ENCODE assay signal across 11 mouse cellular contexts in genomic region chr10:9053371-9053770, GRCm38 (mm10).
DNase-seq lines count a peak whose midpoint lies in the region; ATAC-seq and TF ChIP-seq lines count a peak whose summit lies in the region.
"Had no signal": no experiment of that assay in that cellular context is flagged by ENCODE, and none has a peak within 500 bp of the region (broad histone marks: within the 10 kb centered on the region; RNA-seq: fewer than 3 reads in every experiment).

No protein-coding gene starts in this region.

- DNase-seq in kidney, adult 9 months: peak; percentile 30
- DNase-seq in kidney, adult 8-10 months: no peak
- DNase-seq in CH12.LX (ENCODE audit: extremely low read depth): peak; percentile 28
- DNase-seq in NIH3T3 (ENCODE audit: low read depth): peak; percentile 61
- no peak for DNase-seq in testis, postnatal 14 days (ENCODE audit: low spot score)
- DNase-seq in thymus, adult 18-20 months: no peak
- DNase-seq in frontal cortex, postnatal 10 days (ENCODE audit: low spot score in 2 of 2): no peak
- DNase-seq: heart, postnatal 36 days; thymus, postnatal 25 days had no signal

- H3K4me2 ChIP-seq in CH12.LX (ENCODE audit: insufficient read depth, low read depth, poor library complexity, severe bottlenecking): no peak overlapping the region
- H3K4me2 ChIP-seq in hindbrain, embryonic 16.5 days (ENCODE audit: low read length): no peak overlapping the region
- H3K4me2 ChIP-seq: midbrain, embryonic 12.5 days had no signal

- H3K27me3 ChIP-seq in CH12.LX (replicated peaks): no peaks in the 10 kb centered on the region
- no peaks in the 10 kb centered on the region for H3K27me3 ChIP-seq in hindbrain, embryonic 16.5 days (replicated peaks; ENCODE audit: control insufficient read depth, insufficient read depth, low read length)
- H3K27me3 ChIP-seq: midbrain, embryonic 12.5 days had no signal

- no peaks in the 10 kb centered on the region for H3K79me2 ChIP-seq in CH12.LX (replicated peaks; ENCODE audit: control insufficient read depth, extremely low read depth, insufficient read depth, poor library complexity, severe bottlenecking)

- dilution Hi-C loops in CH12.LX (cut with MboI; ENCODE audit: extremely low pct_ligation_motif_present, extremely low pct_unique_long_range_greater_than_20kb, low sequenced_read_pairs): no loop called here

- no peak overlapping the region for H3K9ac ChIP-seq in CH12.LX (ENCODE audit: insufficient read depth, low read depth)
- H3K9ac ChIP-seq in hindbrain, embryonic 16.5 days (ENCODE audit: low read depth, low read length): no peak overlapping the region
- H3K9ac ChIP-seq: midbrain, embryonic 12.5 days had no signal

- no peak for TF ChIP-seq EP300 in CH12.LX (IDR thresholded peaks at IDR 0.05; ENCODE audit: low read length)

- peak; percentile 80 for ATAC-seq in hindbrain, embryonic 16.5 days

- 41% methylated on average over 4 of the region's 4 CpGs for WGBS in hindbrain, embryonic 16.5 days

- no peaks in the 10 kb centered on the region for H3K9me3 ChIP-seq in CH12.LX (replicated peaks; ENCODE audit: low read length)
- H3K9me3 ChIP-seq in hindbrain, embryonic 16.5 days (ENCODE audit: control insufficient read depth, low read length): no peaks in the 10 kb centered on the region
- H3K9me3 ChIP-seq: midbrain, embryonic 12.5 days had no signal

- no peaks in the 10 kb centered on the region for H3K4me1 ChIP-seq in CH12.LX (ENCODE audit: control insufficient read depth in 1 of 2, insufficient read depth in 2 of 2)
- no peaks in the 10 kb centered on the region for H3K4me1 ChIP-seq in hindbrain, embryonic 16.5 days (ENCODE audit: control insufficient read depth, insufficient read depth, low read depth, low read length)

- in situ Hi-C loops in CH12.LX (cut with MboI; ENCODE audit: low pct_ligation_motif_present, low pct_unique_long_range_greater_than_20kb, low sequenced_read_pairs): no loop called here

- no peak overlapping the region for H3K27ac ChIP-seq in CH12.LX (ENCODE audit: insufficient read depth, low read depth)
- no peak overlapping the region for H3K27ac ChIP-seq in hindbrain, embryonic 16.5 days (ENCODE audit: low read depth, low read length)
- H3K27ac ChIP-seq: midbrain, embryonic 12.5 days had no signal

- TF ChIP-seq POLR2A in CH12.LX (IDR thresholded peaks at IDR 0.05; ENCODE audit: low read depth, low read length): no peak

- peak; percentile 61 for TF ChIP-seq RAD21 in CH12.LX (IDR thresholded peaks at IDR 0.05; ENCODE audit: low read depth, low read length)

- TF ChIP-seq CTCF in CH12.LX (conservative IDR thresholded peaks at IDR 0.05 in 1 of 2, IDR thresholded peaks at IDR 0.05 in 1 of 2; ENCODE audit: low read depth in 2 of 2, low read length in 2 of 2): peak in 1 of 2 experiments; percentile 67; a peak in 2 of 4 replicates

- H3K36me3 ChIP-seq in CH12.LX (replicated peaks in 1 of 2; ENCODE audit: control insufficient read depth in 1 of 2, insufficient read depth in 1 of 2, low read length in 1 of 2): no peaks in the 10 kb centered on the region
- no peaks in the 10 kb centered on the region for H3K36me3 ChIP-seq in hindbrain, embryonic 16.5 days (ENCODE audit: control insufficient read depth, insufficient read depth, low read length)
- H3K36me3 ChIP-seq: midbrain, embryonic 12.5 days had no signal

- H3K4me3 ChIP-seq in CH12.LX (replicated peaks in 1 of 3; ENCODE audit: low read depth in 2 of 3, low read length in 2 of 3, poor library complexity in 1 of 3): no peak overlapping the region
- no peak overlapping the region for H3K4me3 ChIP-seq in hindbrain, embryonic 16.5 days (ENCODE audit: low read length)
- H3K4me3 ChIP-seq: midbrain, embryonic 12.5 days had no signal

TF ChIP-seq in CH12.LX, 34 proteins besides CTCF, POLR2A, EP300 and RAD21:
- no peak for TF ChIP-seq SIN3A (IDR thresholded peaks at IDR 0.05; ENCODE audit: low read length)
- peak; percentile 35 for TF ChIP-seq SMC3 (IDR thresholded peaks at IDR 0.05; ENCODE audit: low read depth, low read length)
- no peak for TF ChIP-seq CHD1 (IDR thresholded peaks at IDR 0.05; ENCODE audit: low read depth, low read length)
- TF ChIP-seq ZKSCAN1 (IDR thresholded peaks at IDR 0.05; ENCODE audit: borderline replicate concordance, low read depth, low read length): no peak
- no peak for TF ChIP-seq MAZ (IDR thresholded peaks at IDR 0.05; ENCODE audit: low read depth, low read length)

Comparison
In these comparisons a context has a peak if more than half of its experiments do, and no peak if none do; other contexts are left out.
1. DNase-seq: peak in kidney, adult 9 months (single experiment), CH12.LX (single experiment) and NIH3T3 (single experiment); none in kidney, adult 8-10 months (0 of 2), testis, postnatal 14 days (single experiment), thymus, adult 18-20 months (0 of 2) and frontal cortex, postnatal 10 days (0 of 2).